Mouse (Mus musculus) heart, postnatal 0 days (tissue): Measurements from ENCODE around the gene Map2. TPM values are rescaled to one million over a fixed set of nuclear protein-coding genes. Genes with fewer than 3 reads are reported as not detected.

Source experiments
- ATAC-seq: fragments of 200-750 bp; cut with Nextera tagmentation; 2 replicates; pipeline ENCODE4 v1.8.0; 2017; ENCODE audit warnings: low read depth, moderate number of reproducible peaks, moderate library complexity; ENCODE audit not compliant: insufficient read depth
- DNase-seq: peaks from one replicate; pipeline ENCODE4 v3.0.0-alpha.2; 2016; ENCODE audit warnings: low spot score
- H3K27ac ChIP-seq: fragments of 300-500 bp; sonication (generic); 2 replicates; pipeline ENCODE4 v1.5.1; 2014; ENCODE audit warnings: low read depth, mild to moderate bottlenecking
- H3K27me3 ChIP-seq: fragments of 300-500 bp; sonication (generic); 2 replicates; pipeline ENCODE4 v1.6.1; 2014; ENCODE audit warnings: low read length, mixed read lengths; ENCODE audit not compliant: control insufficient read depth, insufficient read depth
- H3K36me3 ChIP-seq: fragments of 300-500 bp; sonication (generic); replicated peaks from 2 replicates; pipeline ENCODE4 v1.6.1; 2014; ENCODE audit warnings: low read length, mixed read lengths; ENCODE audit not compliant: control insufficient read depth, insufficient read depth
- H3K4me1 ChIP-seq: fragments of 300-500 bp; sonication (generic); 2 replicates; pipeline ENCODE4 v1.6.1; 2014; ENCODE audit warnings: antibody characterized with exemption; ENCODE audit not compliant: control insufficient read depth, insufficient read depth
- H3K4me2 ChIP-seq: fragments of 300-500 bp; sonication (generic); 2 replicates; pipeline ENCODE4 v1.6.1; 2014; ENCODE audit warnings: low read depth, mild to moderate bottlenecking, low read length, moderate library complexity
- H3K4me3 ChIP-seq: fragments of 300-500 bp; sonication (generic); 2 replicates; pipeline ENCODE4 v1.5.1; 2014; ENCODE audit warnings: low read depth, low read length
- H3K9ac ChIP-seq: fragments of 300-500 bp; sonication (generic); replicated peaks from 2 replicates; pipeline ENCODE4 v1.6.1; 2014; ENCODE audit warnings: low read depth, low read length, mixed read lengths
- H3K9me3 ChIP-seq: fragments of 300-500 bp; sonication (generic); replicated peaks from 2 replicates; pipeline ENCODE4 v1.6.1; 2016; ENCODE audit warnings: low read length; ENCODE audit not compliant: control insufficient read depth
- CTCF ChIP-seq: IDR thresholded peaks from 2 replicates; pipeline ENCODE4 v1.5.1; 2016; ENCODE audit warnings: antibody characterized with exemption, control low read depth, low read depth
- EP300 ChIP-seq: IDR thresholded peaks from 2 replicates; pipeline ENCODE4 v1.6.1; 2016; ENCODE audit warnings: antibody characterized with exemption, low read depth
- WGBS: fragments of 180-500 bp; shearing (Covaris S2); extraction: QIAGEN DNeasy Blood & Tissue Kit; methylation state at CpG from one replicate; pipeline ENCODE4 v1.1.7; 2014; 5-methylcytosine and 5-hydroxymethylcytosine counted together
- polyA plus RNA-seq: library from polyadenylated mRNA; unstranded; fragments of >200 nt; fragmentation: Nextera tagmentation; extraction: Ambion mirVana; gene quantifications from 2 replicates; pipeline ENCODE4 v1.2.1, GENCODE M21; 2015
- total RNA-seq: library from RNA; depleted of rRNA; stranded (reverse); fragments of >200 nt; gene quantifications from 2 replicates; pipeline ENCODE4 v1.2.3, GENCODE M21; 2014; ENCODE audit warnings: low replicate concordance

The Map2 gene
- total and polyA plus RNA-seq, 2 experiments from 2014 or later = 0.97 to 19.9 TPM

DNA sequence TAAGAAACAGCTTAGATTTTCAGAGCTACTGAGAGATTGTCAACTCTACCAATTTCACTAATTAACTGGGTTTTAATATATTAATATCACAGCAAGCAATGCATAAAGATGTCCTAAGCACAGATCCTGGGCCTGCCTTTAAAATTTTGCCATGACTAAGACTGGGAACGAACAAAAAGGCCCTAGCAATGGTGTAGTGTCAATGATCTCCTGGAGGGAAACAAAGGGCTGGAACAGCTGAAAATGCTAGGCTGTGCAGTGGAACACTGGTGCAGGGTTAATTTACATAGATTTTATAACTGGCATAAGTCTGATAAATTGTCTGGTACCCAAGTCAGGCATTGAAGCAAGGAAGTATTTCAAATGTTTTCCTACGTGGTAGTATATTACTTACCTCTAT is 220.8 kb downstream of the Map2 start:
- H3K27ac ChIP-seq = no peak overlapping the region
- no peaks in the 10 kb centered on the region for H3K36me3 ChIP-seq
- TF ChIP-seq CTCF = no peak
- no peak for TF ChIP-seq EP300
- H3K4me1 ChIP-seq = no peaks in the 10 kb centered on the region
- no peak for ATAC-seq
- no peaks in the 10 kb centered on the region for H3K27me3 ChIP-seq
- WGBS = 73% methylated on average over 2 of the region's 2 CpGs
- H3K9ac ChIP-seq = no peak overlapping the region
- no peak for DNase-seq
- H3K4me2 ChIP-seq = no peak overlapping the region
- H3K9me3 ChIP-seq = no peaks in the 10 kb centered on the region
- no peak overlapping the region for H3K4me3 ChIP-seq

DNA sequence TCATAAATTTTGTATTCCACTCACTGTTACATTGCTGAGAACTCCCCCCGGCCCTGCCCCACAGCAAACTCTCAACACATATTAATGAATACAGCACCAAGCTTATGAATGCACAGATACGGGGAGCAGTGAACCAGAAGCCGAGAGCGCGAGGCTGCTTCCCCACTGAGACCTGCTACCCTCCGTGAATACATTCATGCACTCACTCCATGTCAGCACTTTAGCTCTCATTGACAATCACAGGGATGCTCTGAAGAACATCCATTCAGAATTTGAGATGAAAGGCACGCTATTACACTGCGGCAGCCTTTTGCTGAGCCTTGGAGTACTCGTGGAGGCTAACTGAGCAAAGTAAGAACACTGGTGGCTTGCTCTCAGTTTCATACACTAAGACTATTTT is 226.8 kb downstream of the Map2 start:
- no peak for ATAC-seq
- no peak for DNase-seq
- no peaks in the 10 kb centered on the region for H3K36me3 ChIP-seq

DNA sequence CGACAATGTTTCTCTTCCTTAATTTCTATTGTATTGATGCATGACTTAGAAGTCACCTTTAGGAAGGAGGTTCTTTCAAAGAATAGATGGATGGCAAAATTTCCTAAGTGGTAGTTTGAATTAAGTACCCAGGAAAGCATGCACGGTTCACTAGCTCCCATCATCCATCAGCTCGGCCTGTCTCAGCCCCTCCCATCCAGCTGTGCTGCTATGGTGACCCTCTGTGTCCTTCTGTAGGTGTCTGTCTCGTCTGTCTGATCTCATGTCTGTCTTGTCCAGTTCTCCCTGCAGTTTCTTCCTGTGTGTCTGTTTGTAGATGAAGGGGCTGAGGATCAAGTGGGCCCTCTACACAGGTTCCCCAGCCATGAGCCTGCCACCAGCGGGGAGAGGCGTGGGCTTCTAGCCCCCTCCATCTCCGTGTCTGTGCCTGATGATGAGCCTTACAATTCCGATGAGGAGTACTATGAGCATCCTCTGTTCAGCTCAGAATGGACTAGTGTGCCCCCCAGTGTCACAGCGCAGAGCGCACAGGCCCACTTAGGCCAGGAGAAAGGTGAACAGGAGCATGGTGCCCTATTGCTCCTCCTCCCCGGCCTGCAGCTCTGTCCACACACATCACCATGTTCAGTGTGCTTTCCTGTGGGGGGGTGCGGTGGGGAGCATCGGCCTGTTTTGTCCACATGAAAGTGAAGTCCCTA is 232.3 kb downstream of the Map2 start:
- ATAC-seq (no peak), DNase-seq (no peak)
- Histone ChIP-seq H3K27ac (no peak overlapping the region), H3K4me3 (no peak overlapping the region), H3K4me2 (no peak overlapping the region), H3K4me1 (no peaks in the 10 kb centered on the region), H3K9ac (no peak overlapping the region), H3K9me3 (no peaks in the 10 kb centered on the region), H3K27me3 (no peaks in the 10 kb centered on the region), H3K36me3 (no peaks in the 10 kb centered on the region)
- 65% methylated on average over 13 of the region's 13 CpGs for WGBS
- TF ChIP-seq EP300 (no peak), CTCF (no peak)

More for the DNA sequence above, 226.8 kb downstream of the Map2 start:
- no peak overlapping the region for H3K4me2 ChIP-seq
- no peaks in the 10 kb centered on the region for H3K27me3 ChIP-seq
- no peak overlapping the region for H3K27ac ChIP-seq
- no peak overlapping the region for H3K4me3 ChIP-seq
- no peak for TF ChIP-seq EP300
- no peak for TF ChIP-seq CTCF
- H3K9me3 ChIP-seq = no peaks in the 10 kb centered on the region
- WGBS = 81% methylated on average over 9 of the region's 9 CpGs
- no peak overlapping the region for H3K9ac ChIP-seq
- H3K4me1 ChIP-seq = no peaks in the 10 kb centered on the region

DNA sequence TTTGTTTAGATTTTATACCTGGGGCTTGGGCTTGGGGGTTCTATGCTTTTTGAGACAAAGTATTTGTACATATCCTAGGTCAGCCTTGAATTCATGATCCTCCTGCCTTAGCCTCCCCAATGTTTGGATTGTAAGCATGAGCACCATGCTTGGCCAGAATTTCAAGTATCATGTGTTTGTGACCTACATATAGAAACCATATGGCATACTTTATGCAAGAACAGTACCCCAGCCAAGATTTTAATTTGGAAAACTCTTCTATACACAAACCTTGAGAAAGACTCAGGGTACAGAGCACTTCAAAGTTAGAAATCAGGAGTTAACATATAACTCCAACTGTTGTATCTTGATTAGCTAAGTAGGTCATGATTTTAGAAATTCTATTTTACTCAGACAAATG is 243.3 kb downstream of the Map2 start:
- no peaks in the 10 kb centered on the region for H3K36me3 ChIP-seq
- no peak overlapping the region for H3K9ac ChIP-seq
- H3K4me2 ChIP-seq = no peak overlapping the region
- H3K4me1 ChIP-seq = no peaks in the 10 kb centered on the region
- ATAC-seq (no peak), DNase-seq (no peak)
- H3K27me3 ChIP-seq = no peaks in the 10 kb centered on the region
- no peak overlapping the region for H3K27ac ChIP-seq
- no peak for TF ChIP-seq EP300
- no peak for TF ChIP-seq CTCF
- H3K9me3 ChIP-seq = no peaks in the 10 kb centered on the region
- no peak overlapping the region for H3K4me3 ChIP-seq

DNA sequence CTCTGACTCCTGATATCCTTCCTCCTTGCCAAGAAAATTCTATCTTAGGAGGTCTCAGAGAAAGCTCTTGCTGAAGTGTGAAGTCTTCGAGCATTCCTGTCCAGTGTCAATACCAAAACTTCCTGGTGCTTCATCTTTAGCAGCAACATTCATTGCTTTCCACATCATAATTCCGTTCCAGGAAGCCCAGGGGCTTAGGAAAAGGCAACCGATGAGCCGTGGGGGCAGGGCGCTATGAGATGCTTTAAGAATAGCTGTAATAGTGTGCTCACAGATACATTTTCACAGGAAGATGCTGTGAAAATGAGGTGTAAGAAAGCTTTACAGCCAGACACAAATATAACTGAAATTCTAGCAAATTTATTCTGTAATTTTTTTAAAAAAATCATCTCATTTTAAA is 251.0 kb downstream of the Map2 start:
- TF ChIP-seq EP300 (no peak), CTCF (no peak)
- Histone ChIP-seq H3K9ac (no peak overlapping the region), H3K4me3 (no peak overlapping the region), H3K27ac (no peak overlapping the region), H3K4me1 (no peaks in the 10 kb centered on the region), H3K9me3 (no peaks in the 10 kb centered on the region), H3K4me2 (no peak overlapping the region), H3K36me3 (no peaks in the 10 kb centered on the region), H3K27me3 (no peaks in the 10 kb centered on the region)
- 84% methylated on average over 5 of the region's 5 CpGs for WGBS
- DNase-seq = no peak
- ATAC-seq = no peak

DNA sequence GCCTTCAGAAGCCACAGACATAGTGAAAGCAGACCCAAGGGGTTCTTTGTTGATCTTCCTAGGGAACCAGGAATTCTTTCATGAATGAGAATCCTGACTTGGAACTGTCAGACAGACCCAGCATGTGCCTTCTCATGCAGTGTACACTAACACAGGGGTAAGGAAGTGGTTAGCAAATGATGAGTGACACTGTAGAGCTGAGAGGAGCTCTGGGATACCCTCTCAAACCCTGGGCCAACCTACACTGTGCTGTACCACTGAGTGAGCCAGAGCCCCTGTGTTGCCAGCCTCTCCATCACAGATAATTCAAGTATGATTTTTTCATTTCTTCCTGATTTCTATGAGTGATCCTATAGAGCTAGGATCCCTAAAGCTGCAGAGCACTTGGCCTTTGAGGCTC is 255.9 kb downstream of the Map2 start:
- no peak overlapping the region for H3K4me2 ChIP-seq
- no peak overlapping the region for H3K9ac ChIP-seq
- H3K9me3 ChIP-seq = no peaks in the 10 kb centered on the region
- no peaks in the 10 kb centered on the region for H3K27me3 ChIP-seq
- no peak overlapping the region for H3K27ac ChIP-seq
- no peak overlapping the region for H3K4me3 ChIP-seq
- TF ChIP-seq EP300 (no peak), CTCF (no peak)
- no peaks in the 10 kb centered on the region for H3K36me3 ChIP-seq
- no peaks in the 10 kb centered on the region for H3K4me1 ChIP-seq
- DNase-seq = no peak
- ATAC-seq = no peak
